Mouse (Mus musculus) splenic B cell, adult 2 months (primary cell): ENCODE data around the gene Als2cr12.
"Not testable (repeated sequence)": the region's sequence is repeated elsewhere in the genome, so short reads cannot be mapped to it uniquely, and the experiment has no call there.

Source experiments
- DNase-seq: peaks from one replicate; pipeline ENCODE4 v3.0.0-alpha.2; 2011; ENCODE audit warnings: low read depth, low spot score
- H3K27me3 ChIP-seq: 2 replicates; pipeline ENCODE4 v1.6.1; 2012; ENCODE audit warnings: mild to moderate bottlenecking, low read length, moderate library complexity, mixed read lengths; ENCODE audit not compliant: control insufficient read depth, poor library complexity, insufficient read depth, severe bottlenecking
- H3K36me3 ChIP-seq: 2 replicates; pipeline ENCODE4 v1.6.1; 2012; ENCODE audit warnings: mild to moderate bottlenecking, low read length, moderate library complexity, mixed read lengths; ENCODE audit not compliant: control insufficient read depth, poor library complexity, insufficient read depth, severe bottlenecking

Gene Als2cr12

DNA sequence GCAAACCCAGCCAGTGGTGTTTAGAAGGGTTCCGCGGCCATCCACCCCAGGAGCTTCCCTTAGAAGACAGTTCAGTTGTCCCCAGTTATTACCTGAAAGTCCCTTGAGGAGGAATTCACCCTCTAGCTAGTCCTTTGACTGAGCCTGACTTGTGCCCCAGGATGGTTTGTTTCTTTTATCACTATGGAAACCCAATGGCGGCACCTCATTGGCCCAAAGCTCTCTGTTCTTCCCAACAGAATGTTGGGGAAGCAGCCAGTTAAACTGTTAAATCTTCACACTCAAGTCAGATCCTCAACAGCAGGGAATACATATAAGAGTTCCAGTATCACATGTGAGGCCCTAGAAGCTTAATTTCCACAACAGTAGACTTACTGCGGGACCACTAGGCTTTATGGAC, at the start of gene Als2cr12:
Gene Als2cr12, minus strand, starts transcription at position 180 of the 400 bp plus-strand sequence.
- H3K36me3 ChIP-seq, DNase-seq, H3K27me3 ChIP-seq: not testable (repeated sequence)

DNA sequence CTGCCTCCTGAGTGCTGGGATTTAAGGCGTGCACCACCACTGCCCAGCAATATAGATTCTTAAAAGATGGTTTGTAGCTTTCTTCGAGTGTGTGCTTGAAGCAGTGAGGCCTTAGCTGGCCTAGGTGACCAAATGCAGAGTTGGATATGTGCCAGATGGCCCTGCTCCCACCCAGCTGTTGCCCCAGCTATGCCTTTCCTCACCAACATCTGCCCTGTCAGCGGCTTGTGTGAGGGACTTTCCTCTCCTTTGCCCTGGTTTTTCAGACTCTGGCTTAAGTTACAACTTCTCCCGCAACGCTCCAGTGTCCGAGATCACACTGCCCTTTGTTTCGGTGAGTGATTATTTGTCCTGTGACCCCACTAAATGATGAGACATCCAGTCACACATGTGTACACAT, 48.9 kb upstream of the Als2cr12 start:
- DNase-seq, result no peak
- H3K36me3 ChIP-seq, result peaks cover 18% of the 10 kb centered on the region
- H3K27me3 ChIP-seq, result no peaks in the 10 kb centered on the region

DNA sequence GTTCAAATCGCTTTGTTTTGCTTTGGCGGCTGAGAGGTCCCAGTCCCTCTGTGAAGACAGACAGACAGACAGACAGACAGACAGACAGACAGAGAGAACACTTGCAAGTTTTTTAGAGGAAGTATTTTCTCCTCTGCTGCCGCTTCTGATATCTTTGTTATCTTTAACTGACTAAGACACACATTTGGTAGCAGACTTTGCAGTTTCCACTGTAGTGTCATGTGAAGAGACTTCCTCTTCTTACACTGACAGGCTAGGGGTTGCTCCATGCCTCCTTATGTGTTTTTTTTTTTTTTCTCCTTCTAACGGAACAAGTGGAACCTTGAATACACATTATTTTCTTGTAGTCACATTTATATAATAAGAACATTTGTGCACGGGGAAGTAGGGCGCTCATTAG, 47.5 kb upstream of the Als2cr12 start:
- peaks cover 16% of the 10 kb centered on the region for H3K36me3 ChIP-seq
- no peaks in the 10 kb centered on the region for H3K27me3 ChIP-seq
- DNase-seq, result no peak

DNA sequence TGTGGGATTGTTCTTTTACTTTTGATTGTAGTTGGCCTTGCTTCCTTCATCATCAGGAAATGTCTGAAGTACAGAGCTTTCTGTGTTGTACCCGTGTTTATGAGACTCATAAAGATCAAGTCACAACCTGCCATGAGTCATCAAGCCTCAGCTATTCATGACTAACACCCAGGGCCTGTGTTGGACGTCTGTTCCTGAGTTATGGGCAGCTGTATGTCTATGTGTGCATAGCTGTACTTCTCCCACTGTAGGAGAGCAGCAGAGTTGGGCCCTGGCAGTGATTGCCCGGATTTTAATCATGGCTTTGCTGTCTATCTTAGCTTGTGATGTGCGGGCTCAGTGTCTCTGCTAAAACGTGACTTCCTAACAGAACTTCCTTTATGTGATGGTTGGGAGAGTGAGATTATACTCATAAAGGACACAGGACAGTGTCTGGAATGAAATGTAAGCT, 46.8 kb upstream of the Als2cr12 start:
- no peak for DNase-seq
- peaks cover 11% of the 10 kb centered on the region for H3K36me3 ChIP-seq
- no peaks in the 10 kb centered on the region for H3K27me3 ChIP-seq

DNA sequence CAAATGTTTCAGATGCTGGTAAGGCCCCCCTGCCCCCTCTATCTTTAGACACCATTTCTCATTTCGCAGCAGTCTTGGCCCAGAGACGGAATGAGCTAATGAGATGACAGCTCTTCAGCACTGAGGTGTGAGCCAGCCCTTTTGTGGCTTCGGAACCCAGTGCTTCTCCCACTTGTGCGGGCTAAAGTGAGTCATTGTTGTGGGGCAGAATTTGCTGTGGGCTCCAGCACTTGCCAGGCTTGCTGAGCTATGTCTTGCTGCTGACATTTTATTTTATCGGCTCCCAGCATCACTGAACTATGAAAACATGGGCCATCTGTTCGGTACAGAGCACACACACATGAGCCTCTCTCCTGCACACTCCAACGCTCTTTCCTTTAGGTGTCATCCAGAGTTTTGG, 43.7 kb upstream of the Als2cr12 start:
- Histone ChIP-seq H3K27me3 (no peaks in the 10 kb centered on the region), H3K36me3 (peaks cover 12% of the 10 kb centered on the region)
- DNase-seq, result no peak

DNA sequence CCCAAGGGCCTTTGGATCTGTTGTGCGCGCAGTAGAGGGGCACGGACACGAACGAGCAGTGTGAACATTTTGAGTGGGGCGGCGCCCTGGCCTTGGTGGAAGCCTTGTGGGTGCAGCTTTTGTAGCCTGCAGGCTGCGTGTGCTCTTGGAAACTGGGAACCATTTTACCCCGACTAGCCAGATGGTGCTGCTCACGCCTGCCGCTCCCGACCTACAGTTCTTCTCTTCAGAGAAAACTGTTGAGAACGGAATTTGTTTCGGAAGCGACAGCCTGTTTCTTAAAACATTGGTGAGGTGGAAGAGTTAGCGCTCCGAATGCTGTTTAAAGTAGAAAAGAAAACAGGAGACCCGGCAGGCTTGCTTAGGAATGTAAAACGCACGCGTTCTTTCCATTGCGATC, 41.2 kb upstream of the Als2cr12 start:
- peaks cover 12% of the 10 kb centered on the region for H3K36me3 ChIP-seq
- DNase-seq, result no peak
- no peaks in the 10 kb centered on the region for H3K27me3 ChIP-seq

DNA sequence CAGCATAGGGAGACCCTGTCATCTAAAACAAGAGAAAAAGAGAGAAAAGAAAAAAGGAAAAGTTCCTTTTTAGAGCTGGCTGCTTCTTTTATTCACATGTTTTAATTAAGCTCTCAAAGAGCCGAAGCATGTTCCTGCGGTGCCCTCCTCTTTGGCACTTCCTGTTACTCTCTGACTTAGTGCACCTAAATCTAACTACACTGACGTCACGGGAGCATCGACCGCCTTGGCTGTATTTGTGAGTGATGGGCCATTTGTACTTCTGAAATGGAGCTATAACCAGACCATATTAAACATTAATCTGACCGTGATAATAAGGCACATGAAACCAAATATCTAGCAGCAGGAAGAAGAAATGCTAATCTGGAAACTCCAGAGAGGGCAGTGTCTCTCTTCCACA, 40.2 kb upstream of the Als2cr12 start:
- Histone ChIP-seq H3K36me3 (peaks cover 19% of the 10 kb centered on the region), H3K27me3 (no peaks in the 10 kb centered on the region)
- DNase-seq, result no peak

DNA sequence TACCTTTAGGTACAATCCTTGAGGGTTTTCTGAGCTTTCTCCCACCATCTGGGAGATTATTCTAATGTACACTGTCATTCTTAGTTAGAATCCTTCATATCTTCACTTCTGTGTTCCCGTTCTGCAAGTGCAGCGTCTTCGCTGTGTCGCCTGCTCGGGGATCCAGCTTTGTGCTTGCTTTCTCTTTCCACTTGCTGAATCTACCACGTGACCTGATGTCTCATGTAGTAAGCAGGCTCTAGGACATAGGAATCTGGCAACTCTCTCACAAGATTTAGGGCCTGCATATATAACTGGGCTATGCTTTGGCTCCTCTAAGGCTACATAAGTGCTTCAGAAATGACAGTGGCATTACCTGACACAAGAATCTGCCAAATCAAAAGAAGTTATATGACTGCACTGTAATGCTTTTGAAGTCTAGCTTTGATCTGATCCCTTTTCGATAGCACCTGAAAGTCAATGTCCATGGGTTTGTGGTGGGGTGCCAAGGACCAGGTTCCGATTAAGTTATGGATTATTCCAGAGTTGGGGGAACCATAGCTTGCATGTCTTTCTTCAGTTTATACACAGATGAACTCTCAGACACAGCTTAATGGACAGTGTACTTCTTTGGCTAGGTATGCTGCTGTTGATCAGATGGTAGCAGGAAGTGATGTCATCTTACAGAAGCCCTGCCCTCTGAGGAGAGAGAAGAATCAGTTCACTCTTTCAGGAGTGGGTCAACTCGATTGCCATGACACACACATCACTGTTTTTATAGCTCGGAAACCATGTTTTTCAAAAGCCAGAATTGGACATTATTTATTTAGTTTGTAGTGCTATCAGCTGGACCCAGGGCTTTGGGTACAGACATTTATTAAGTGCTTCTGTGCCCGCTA, 38.5 kb upstream of the Als2cr12 start:
- DNase-seq, result no peak
- no peaks in the 10 kb centered on the region for H3K27me3 ChIP-seq
- H3K36me3 ChIP-seq, result peaks cover 15% of the 10 kb centered on the region

DNA sequence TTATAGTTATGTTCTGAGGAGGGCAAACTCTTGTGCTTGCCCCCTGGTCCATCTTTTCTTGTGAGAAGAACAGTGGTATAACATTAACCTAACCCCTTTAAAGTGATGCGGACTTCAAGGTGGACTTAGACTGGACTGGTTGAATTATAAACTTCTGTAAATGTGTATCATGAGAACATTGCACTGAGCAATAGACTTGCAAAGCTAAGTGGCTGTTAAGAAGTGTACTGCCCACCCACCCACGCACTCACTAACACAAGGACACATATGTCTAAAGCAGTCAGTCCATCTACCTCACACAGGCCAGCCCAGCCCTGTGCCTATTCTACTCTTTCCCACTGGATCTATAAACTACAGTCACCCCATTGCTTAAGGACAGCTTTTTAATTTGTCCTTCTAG, 37.8 kb upstream of the Als2cr12 start:
- Histone ChIP-seq H3K36me3 (peaks cover 15% of the 10 kb centered on the region), H3K27me3 (no peaks in the 10 kb centered on the region)
- DNase-seq, result no peak

DNA sequence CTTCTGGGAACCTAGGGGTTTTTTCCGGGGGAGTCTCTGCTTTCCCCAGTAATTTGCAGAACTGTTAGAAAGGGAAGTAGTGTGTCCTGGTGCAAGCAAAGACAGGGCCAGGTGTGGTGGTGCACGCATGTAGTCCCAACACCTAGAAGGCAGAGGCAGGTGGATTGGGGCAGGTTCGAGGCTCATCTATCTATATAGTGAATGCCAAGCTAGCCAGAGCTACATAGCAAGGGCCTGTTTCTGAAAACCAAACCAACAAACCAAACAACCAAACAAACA, 32.7 kb upstream of the Als2cr12 start:
- H3K27me3 ChIP-seq, result no peaks in the 10 kb centered on the region
- H3K36me3 ChIP-seq, result peaks cover 17% of the 10 kb centered on the region; the same call in 1 of the 2 replicates
- no peak for DNase-seq

DNA sequence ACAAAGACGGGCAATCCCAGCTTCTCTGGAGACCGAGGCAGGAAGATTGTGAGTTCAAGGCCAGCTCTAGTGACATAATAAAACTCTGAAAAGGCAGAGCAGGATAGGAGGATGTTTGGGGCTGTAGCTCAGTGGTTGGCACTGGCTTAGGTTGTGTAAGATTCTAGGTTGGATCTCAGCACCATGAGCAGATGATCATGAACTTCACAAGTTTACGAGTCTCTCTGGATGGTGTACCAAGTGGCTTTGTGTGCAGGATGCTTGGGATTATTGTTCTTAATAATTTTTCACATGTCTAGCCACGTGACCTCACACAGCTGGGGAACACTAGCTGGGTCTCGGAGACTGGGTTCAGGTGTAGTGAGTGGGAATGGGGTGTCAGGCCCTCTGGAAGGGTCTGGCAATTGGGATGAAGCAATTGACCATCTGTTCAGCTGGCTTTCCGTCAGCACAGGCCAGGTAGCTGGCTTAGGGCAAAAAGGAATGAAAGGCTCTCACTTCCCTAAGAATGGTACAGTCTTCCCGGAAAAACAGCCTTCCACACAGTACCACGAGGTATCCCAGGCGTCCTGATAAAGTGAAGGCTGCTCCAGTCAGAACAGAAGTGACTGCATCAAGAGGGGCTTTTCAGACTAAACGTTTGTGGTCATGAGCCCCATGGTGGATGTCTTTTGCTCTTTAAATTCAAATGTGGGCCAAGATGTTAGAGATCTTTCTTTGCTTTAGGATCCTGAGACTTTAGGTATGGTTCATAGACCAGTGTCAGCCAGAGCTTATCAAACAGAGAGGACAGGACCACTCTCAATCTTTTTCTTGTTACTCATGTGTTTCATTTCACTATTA, 32.2 kb upstream of the Als2cr12 start:
- DNase-seq, result no peak
- Histone ChIP-seq H3K27me3 (no peaks in the 10 kb centered on the region), H3K36me3 (peaks cover 15% of the 10 kb centered on the region; the same call in 1 of the 2 replicates)

DNA sequence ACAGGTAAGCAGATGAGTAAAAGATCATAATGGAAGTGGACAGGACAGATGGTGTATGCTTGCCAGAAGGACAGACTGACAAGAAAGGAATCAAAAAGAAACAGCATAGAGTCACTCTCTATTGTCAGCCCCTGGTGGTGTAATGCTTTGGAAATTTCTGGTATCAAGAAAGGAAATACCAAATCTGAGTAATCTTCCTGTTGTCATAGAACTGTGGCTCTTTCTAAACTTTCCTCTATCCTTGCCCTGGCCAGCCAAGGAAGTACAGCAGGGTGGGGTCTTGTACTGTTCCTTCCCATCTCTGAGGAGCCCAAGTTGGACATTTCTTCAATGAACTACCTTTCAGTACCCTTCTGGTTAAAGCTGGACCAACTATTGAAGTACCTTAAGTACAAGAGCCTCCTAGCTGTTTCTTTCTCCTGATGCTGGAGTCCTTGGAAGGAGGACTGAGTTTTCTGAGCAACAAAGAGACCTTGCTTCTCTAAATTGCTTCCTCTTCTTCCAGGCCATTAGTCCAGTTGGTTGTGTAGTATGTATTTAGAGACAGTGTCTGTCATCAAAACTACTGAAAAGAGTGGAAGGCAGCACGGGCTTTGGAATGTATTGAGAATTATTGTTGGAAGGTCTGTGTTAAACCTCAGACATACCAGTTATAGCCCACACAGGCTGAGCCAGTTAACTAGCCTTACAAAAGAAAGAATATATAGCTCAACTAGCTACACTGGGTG, 31.4 kb upstream of the Als2cr12 start:
- Histone ChIP-seq H3K27me3 (no peaks in the 10 kb centered on the region), H3K36me3 (peaks cover 15% of the 10 kb centered on the region; the same call in 1 of the 2 replicates)
- no peak for DNase-seq

DNA sequence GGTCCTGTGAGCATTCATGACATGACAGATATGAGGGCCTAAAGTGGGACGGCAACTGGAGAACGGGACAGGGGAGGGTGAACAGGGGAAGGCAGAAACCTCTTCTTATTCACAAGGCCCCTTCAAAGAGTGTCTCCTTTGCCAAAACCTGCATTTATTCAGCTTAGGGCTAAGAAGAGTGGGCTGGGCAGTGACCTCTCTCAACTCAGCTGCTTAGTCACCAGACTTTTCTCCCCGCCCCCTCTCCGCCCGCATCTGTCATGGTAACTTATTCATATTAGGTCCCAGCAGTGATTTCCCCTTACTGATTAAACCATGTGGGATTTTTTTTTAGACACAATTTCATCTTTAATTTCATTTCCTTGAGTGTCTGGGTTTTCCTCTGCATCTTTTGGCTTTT, 30.0 kb upstream of the Als2cr12 start:
- DNase-seq, result peak; percentile 45
- Histone ChIP-seq H3K27me3 (no peaks in the 10 kb centered on the region), H3K36me3 (peaks cover 8% of the 10 kb centered on the region; the same call in 1 of the 2 replicates)

DNA sequence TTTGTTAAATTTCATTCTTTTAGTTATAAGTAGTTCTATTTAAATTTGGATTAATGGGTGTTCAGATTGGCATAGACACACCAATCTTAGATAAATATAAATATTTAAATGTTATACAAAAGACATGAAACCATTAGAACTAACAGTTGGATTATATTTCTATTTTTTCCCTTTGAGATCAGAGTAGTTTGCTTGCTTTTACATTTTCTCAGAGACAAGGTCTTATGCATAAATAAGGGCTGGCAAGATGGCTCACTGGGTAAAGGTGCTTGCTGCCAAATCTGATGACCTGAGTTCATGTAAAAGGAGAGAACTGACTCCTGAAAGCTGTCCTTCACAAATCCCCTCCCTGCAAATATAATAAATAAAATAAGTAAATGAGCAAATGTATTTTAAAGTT, 29.3 kb upstream of the Als2cr12 start:
- DNase-seq, result no peak
- H3K27me3 ChIP-seq, result no peaks in the 10 kb centered on the region

More for the DNA sequence above, 29.3 kb upstream of the Als2cr12 start:
- peaks cover 8% of the 10 kb centered on the region; the same call in 1 of the 2 replicates for H3K36me3 ChIP-seq
